Mouse (Mus musculus): Measurements from ENCODE around the gene Ttc21a. TPM values are rescaled to one million over a fixed set of nuclear protein-coding genes. Genes with fewer than 3 reads are reported as not detected.
"Not testable (repeated sequence)": the region's sequence is repeated elsewhere in the genome, so short reads cannot be mapped to it uniquely, and the experiment has no call there.

The Ttc21a gene
- polyA plus RNA-seq, 1 experiment from 2014 or later = 0.23 TPM

DNA sequence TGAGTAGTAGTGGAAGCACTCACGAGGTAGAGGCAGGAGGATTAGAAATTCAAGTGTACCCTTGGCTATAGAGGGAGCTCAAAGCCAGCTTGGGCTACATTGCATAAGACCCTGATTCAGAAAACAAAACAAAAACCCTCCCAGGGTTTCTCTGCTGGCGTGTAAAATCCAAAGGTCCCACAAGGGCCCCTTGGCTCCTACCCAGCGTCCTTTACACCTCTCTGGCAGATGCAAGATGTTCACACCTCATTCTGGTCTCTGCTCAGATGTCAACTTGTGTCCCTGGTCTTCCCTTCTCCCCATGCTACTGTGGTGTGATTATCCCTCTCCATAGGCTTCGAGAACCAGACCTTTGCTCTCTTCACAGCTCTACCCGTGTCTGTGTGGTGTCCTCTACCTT is 63.4 kb downstream of the Ttc21a start:
- no peak for ATAC-seq (ENCODE audit: insufficient number of reproducible peaks, low FRiP score)

DNA sequence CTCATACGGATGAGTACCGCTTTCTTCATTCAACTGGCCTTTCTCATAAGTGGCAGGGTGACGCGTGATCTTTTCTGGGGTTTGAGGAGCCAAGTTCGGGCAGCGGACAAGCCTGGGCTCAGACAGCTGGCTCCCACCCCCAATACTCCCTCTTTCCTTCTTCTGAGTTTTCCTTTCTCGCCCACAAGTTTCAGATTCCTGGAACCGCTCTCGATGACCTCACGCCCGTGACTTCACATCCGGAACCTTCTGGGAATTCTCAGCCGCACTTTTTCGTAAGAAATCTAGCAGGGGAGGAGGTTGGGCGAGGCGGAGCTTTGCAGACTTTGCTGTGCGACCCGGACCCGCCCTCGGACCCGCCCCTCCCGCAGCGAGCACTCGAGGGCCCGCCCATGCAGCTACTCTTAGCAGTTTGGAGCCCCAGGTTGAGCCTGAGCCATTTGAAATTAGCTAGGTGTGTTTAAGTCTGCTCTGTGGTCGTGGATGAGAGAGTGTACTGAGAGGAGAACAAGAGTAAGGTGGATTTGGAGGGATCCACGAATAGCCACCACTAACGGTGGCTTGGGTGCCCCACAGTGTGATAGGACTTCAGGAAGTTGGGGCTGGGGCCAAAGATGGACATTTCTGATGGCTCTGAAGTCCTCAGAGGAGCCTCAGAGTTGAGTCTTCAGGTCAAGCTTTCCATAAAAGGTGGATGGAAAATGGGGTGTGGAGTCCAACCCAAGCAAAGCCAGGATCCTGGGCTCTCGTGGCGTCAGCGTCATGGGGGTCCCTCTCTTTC is 64.7 kb downstream of the Ttc21a start:
- peak overlapping the region; percentile 81 for H3K27ac ChIP-seq (ENCODE audit: poor library complexity, severe bottlenecking)
- peak overlapping the region; percentile 50 for H3K4me3 ChIP-seq
- H3K4me1 ChIP-seq (replicated peaks) = 0 out of 2 replicates have a peak, but pooled peaks cover 8% of the 10 kb centered on the region
- ATAC-seq (ENCODE audit: insufficient number of reproducible peaks, low FRiP score) = peak; percentile 96
- H3K9ac ChIP-seq = peak overlapping the region; percentile 70
- H3K4me2 ChIP-seq = peak overlapping the region; percentile 71
- WGBS = 9% methylated on average over 31 of the region's 31 CpGs
- no peaks in the 10 kb centered on the region for H3K36me3 ChIP-seq
- H3K9me3 ChIP-seq (replicated peaks) = no peaks in the 10 kb centered on the region
- H3K27me3 ChIP-seq (replicated peaks) = no peaks in the 10 kb centered on the region

More for the DNA sequence above, 63.4 kb downstream of the Ttc21a start:
- no peak overlapping the region for H3K4me2 ChIP-seq
- H3K27ac ChIP-seq (ENCODE audit: poor library complexity, severe bottlenecking) = no peak overlapping the region
- H3K4me1 ChIP-seq (replicated peaks) = 0 out of 2 replicates have a peak, but pooled peaks cover 8% of the 10 kb centered on the region
- H3K36me3 ChIP-seq = no peaks in the 10 kb centered on the region
- no peak overlapping the region for H3K4me3 ChIP-seq
- no peak overlapping the region for H3K9ac ChIP-seq
- H3K9me3 ChIP-seq (replicated peaks) = no peaks in the 10 kb centered on the region
- 67% methylated on average over 5 of the region's 5 CpGs for WGBS
- no peaks in the 10 kb centered on the region for H3K27me3 ChIP-seq (replicated peaks)

DNA sequence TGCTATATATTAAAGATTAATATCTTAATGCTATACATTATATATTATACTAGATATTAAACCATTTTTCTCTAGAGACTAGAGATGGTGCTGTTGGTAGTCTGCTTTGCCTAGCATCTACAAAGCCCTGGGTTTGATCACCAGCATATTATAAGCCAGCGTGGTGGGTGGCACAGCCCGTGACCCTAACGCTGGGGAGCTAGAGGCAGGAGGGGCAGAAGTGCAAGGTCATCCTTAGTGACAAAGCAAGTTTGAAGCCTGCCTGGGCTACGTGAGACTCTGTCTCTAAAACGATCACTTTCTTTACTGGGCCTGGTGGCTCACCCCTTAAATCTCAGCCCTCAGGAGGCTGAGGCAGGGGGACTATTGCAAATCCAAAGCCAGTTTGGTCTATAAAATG is 65.5 kb downstream of the Ttc21a start:
- Histone ChIP-seq H3K27me3 (replicated peaks) (no peaks in the 10 kb centered on the region), H3K27ac (ENCODE audit: poor library complexity, severe bottlenecking) (no peak overlapping the region), H3K36me3 (no peaks in the 10 kb centered on the region), H3K4me3 (no peak overlapping the region), H3K9ac (no peak overlapping the region), H3K9me3 (replicated peaks) (peaks cover 4% of the 10 kb centered on the region; the same call in 1 of the 2 replicates), H3K4me2 (no peak overlapping the region), H3K4me1 (replicated peaks) (0 out of 2 replicates have a peak, but pooled peaks cover 8% of the 10 kb centered on the region)
- peak; percentile 81 for ATAC-seq (ENCODE audit: insufficient number of reproducible peaks, low FRiP score)
- 76% methylated on average over 5 of the region's 5 CpGs for WGBS

DNA sequence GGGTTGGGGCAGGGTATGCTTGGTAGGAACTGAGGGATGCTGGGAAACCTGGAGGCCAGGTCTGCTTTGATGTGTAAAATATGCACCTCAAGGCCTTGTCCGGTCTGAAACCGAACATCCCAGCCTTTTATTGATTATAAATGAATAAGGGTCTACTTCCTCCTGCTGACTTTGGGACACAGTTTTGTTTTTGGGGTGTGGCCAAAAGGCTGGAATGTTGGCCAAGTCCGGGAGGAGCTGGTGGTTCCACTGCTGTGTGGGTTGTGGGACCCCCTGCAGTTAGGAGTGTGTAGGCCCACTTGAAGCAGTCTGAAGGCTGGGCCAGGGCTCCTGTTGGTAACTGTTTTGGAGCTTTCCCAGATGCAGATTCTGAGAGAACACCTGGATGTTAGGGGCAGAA is 68.5 kb downstream of the Ttc21a start:
- peaks cover 7% of the 10 kb centered on the region; the same call in 1 of the 2 replicates for H3K9me3 ChIP-seq (replicated peaks)
- ATAC-seq (ENCODE audit: insufficient number of reproducible peaks, low FRiP score) = no peak
- H3K4me1 ChIP-seq (replicated peaks) = peaks cover 14% of the 10 kb centered on the region

DNA sequence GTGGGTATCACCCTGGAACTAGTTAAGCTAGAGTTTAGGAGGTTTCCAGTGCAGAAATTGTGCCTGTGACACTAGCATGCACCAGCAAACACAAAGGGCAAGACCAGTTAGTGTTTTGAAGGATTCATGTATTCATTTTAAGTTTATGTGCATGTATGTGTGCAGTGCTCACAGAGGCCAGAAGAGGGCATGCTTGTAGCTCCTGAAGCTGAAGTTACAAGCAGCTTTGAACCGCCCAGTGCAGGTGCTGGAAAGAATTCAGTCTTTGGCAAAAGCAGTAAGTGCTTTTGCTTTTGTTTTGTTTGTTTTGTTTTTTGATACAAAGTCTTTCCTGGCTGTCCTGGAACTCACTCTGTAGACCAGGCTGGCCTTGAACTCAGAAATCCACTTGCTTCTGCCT is 70.4 kb downstream of the Ttc21a start:
- no peaks in the 10 kb centered on the region for H3K27me3 ChIP-seq (replicated peaks)
- H3K27ac ChIP-seq (ENCODE audit: poor library complexity, severe bottlenecking) = no peak overlapping the region
- no peak overlapping the region for H3K9ac ChIP-seq
- H3K4me2 ChIP-seq = no peak overlapping the region
- no peak overlapping the region for H3K4me3 ChIP-seq
- peaks cover 7% of the 10 kb centered on the region; the same call in 1 of the 2 replicates for H3K9me3 ChIP-seq (replicated peaks)
- WGBS = 90% methylated on average over 1 of the region's 1 CpGs
- peaks cover 7% of the 10 kb centered on the region for H3K36me3 ChIP-seq
- peaks cover 15% of the 10 kb centered on the region for H3K4me1 ChIP-seq (replicated peaks)
- no peak for ATAC-seq (ENCODE audit: insufficient number of reproducible peaks, low FRiP score)

More for the DNA sequence above, 68.5 kb downstream of the Ttc21a start:
- Histone ChIP-seq H3K36me3 (no peaks in the 10 kb centered on the region), H3K4me2 (no peak overlapping the region), H3K27me3 (replicated peaks) (no peaks in the 10 kb centered on the region), H3K9ac (no peak overlapping the region), H3K27ac (ENCODE audit: poor library complexity, severe bottlenecking) (no peak overlapping the region), H3K4me3 (no peak overlapping the region)
- 75% methylated on average over 3 of the region's 3 CpGs for WGBS

DNA sequence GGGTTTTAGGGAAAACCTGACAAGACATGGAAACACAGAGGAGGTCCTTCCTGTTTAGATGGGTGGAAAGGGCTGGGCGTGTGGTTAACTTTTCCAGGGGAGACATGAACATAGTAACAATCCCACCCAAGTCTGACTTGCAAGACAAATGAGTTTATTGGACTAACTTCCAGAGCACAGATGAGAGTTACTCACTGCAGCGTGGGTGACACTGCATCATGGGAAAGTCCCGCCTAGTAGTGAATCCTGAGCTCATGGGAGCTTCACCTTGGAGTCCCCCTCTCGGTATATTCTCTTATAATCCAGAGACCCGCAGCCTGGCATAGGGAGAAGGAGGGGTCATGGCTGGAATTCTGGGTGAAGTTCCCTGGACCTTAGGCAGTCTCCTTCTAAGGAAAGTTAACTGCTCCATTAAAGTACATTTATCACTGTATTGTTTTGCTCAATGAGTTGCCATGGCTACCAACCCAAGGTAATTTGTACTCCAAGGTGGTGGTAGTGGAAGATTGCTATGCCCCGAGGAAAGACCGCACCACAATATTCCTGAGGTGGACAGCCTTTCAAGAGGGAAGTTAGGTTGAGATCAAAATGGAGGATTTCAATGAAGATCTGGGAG is 71.9 kb downstream of the Ttc21a start:
- Histone ChIP-seq H3K27me3 (replicated peaks) (no peaks in the 10 kb centered on the region), H3K4me1 (replicated peaks) (peaks cover 30% of the 10 kb centered on the region), H3K4me2 (no peak overlapping the region), H3K27ac (ENCODE audit: poor library complexity, severe bottlenecking) (no peak overlapping the region), H3K9me3 (replicated peaks) (peaks cover 7% of the 10 kb centered on the region; the same call in 1 of the 2 replicates), H3K9ac (no peak overlapping the region), H3K4me3 (no peak overlapping the region), H3K36me3 (peaks cover 22% of the 10 kb centered on the region)
- no peak for ATAC-seq (ENCODE audit: insufficient number of reproducible peaks, low FRiP score)
- 74% methylated on average over 7 of the region's 7 CpGs for WGBS

DNA sequence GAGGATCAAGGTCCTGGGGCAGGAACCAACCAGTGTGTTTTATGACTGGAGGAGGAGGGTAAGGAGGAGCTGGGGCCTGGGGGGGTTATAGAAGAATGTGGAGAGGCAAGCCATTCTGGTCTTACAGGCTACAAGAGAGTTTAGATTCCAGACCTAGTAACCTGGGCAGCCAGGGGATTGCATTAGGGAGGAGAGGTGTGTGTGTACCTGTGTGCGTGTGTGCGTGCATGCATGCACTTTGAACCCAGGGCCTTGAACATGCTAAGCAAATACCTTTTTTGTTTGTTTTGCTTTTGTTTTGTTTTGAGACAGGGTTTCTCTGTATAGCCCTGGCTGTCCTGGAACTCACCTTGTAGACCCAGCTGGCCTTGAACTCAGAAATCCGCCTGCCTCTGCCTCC is 72.5 kb downstream of the Ttc21a start:
- Histone ChIP-seq H3K4me3 (no peak overlapping the region), H3K9ac (no peak overlapping the region), H3K27me3 (replicated peaks) (no peaks in the 10 kb centered on the region), H3K36me3 (peaks cover 27% of the 10 kb centered on the region), H3K4me2 (no peak overlapping the region), H3K27ac (ENCODE audit: poor library complexity, severe bottlenecking) (no peak overlapping the region), H3K9me3 (replicated peaks) (peaks cover 7% of the 10 kb centered on the region; the same call in 1 of the 2 replicates), H3K4me1 (replicated peaks) (peaks cover 35% of the 10 kb centered on the region)
- 86% methylated on average over 3 of the region's 3 CpGs for WGBS
- ATAC-seq (ENCODE audit: insufficient number of reproducible peaks, low FRiP score) = no peak

DNA sequence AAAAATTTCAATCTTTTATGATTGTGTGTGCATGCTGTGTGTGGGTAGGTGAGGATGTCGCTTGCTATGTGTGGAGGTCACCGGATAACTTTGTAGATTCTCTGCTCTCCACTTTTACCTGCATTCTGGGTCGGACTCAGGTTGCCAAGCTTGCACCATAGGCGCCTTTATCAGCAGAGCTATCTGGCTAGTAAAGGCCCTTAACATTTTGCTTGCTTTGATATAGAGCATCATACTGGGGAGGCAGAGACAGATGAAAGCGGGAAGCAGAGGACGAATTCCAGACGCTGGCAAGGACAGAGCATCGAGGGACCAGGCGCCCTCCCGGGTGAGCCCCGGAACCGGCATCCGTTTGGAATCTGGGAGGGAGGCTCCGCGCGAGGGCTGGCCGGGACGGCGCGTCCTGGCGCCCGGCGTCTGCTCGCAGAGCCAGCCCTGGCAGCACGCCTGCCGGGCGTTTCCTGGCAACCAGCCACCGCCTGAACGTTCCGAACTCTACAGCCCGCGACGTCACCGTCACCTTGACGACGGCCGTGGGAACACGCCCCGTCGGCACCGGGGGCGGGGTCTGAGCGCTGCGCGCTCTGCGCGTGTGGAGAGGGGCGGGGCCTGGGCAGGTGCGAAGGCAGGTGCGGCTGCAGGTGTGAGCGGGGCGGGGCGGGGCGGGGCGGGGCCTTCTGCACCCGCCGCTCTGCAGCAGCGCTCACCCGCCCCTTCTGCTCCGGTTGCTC is 73.5 kb downstream of the Ttc21a start:
- H3K36me3 ChIP-seq = peaks cover 38% of the 10 kb centered on the region
- peak overlapping the region; percentile 88 for H3K27ac ChIP-seq (ENCODE audit: poor library complexity, severe bottlenecking)
- peak; percentile 96 for ATAC-seq (ENCODE audit: insufficient number of reproducible peaks, low FRiP score)
- no peaks in the 10 kb centered on the region for H3K27me3 ChIP-seq (replicated peaks)
- H3K4me2 ChIP-seq = peak overlapping the region; percentile 93
- peaks cover 46% of the 10 kb centered on the region for H3K4me1 ChIP-seq (replicated peaks)
- no peak overlapping the region for H3K9ac ChIP-seq
- H3K9me3 ChIP-seq (replicated peaks) = peaks cover 7% of the 10 kb centered on the region; the same call in 1 of the 2 replicates
- WGBS = 2% methylated on average over 56 of the region's 60 CpGs
- peak overlapping the region; percentile 49 for H3K4me3 ChIP-seq

DNA sequence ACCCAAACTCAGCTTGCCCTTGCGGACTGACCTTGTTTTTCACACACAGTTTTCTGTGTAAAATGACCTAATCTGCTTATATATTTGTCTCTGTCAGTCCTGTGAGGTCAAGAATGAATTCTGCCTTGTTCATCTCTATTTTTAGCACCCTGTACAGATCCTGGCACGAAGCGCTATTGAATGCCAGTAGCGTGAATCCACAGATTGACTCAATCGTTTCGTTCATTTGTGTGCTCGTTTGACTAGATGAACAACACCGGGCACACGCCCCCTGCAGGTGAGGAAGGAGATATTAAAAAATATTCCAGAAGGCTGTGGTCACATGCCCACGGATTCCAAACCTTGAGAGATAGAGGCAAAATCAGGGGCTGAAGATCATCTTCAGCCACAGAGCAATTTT is 74.1 kb downstream of the Ttc21a start:
- peak; percentile 68 for ATAC-seq (ENCODE audit: insufficient number of reproducible peaks, low FRiP score)
- Histone ChIP-seq H3K27me3 (replicated peaks) (no peaks in the 10 kb centered on the region), H3K36me3 (peaks cover 44% of the 10 kb centered on the region), H3K27ac (ENCODE audit: poor library complexity, severe bottlenecking) (peak overlapping the region; percentile 88), H3K4me1 (replicated peaks) (peaks cover 52% of the 10 kb centered on the region), H3K9ac (no peak overlapping the region), H3K9me3 (replicated peaks) (peaks cover 7% of the 10 kb centered on the region; the same call in 1 of the 2 replicates), H3K4me3 (peak overlapping the region; percentile 49), H3K4me2 (peak overlapping the region; percentile 93)
- WGBS = under 1% methylated on average over 10 of the region's 10 CpGs

DNA sequence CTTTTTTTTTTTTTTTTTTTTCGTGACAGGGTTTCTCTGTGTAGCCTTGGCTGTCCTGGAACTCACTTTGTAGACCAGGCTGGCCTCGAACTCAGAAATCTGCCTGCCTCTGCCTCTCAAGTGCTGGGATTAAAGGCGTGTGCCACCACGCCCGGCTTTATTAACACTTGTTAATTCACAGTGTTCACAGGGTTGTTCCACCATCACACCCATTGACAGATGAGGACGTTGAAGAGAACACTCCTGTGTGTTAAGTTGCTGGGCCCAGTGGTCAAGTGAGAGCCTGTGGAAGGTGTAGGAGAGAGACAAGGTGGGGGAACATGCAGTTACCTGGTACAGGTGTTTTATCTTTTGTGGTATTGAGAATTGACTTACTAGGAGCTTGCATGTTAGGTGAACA is 74.8 kb downstream of the Ttc21a start:
- not testable (repeated sequence) for H3K27ac ChIP-seq (ENCODE audit: poor library complexity, severe bottlenecking)

DNA sequence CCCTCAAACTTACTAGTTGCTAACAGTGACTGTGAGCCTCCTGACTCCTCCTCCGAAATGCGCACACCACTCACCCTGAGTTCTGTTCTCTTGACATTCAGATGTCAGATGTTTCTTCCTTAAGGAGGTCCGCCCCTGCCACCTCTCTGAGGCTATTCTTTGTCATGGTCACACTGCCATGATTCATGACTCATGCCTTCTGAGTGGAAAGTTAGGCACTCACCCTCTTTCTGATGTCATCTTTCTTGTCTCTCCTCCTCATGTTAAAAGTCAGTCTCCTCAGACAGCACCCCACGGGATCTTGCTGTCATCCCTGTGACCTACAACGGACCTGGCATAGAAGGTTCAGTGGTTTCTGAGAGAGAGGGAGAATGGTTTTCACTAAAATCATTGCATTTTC is 75.4 kb downstream of the Ttc21a start:
- peaks cover 62% of the 10 kb centered on the region for H3K4me1 ChIP-seq (replicated peaks)
- 74% methylated on average over 5 of the region's 5 CpGs for WGBS
- 0 out of 2 replicates have a peak overlapping the region, but pooled peaks have one; percentile 29 for H3K27ac ChIP-seq (ENCODE audit: poor library complexity, severe bottlenecking)
- ATAC-seq (ENCODE audit: insufficient number of reproducible peaks, low FRiP score) = no peak
- no peak overlapping the region for H3K4me2 ChIP-seq
- no peak overlapping the region for H3K9ac ChIP-seq
- no peaks in the 10 kb centered on the region for H3K27me3 ChIP-seq (replicated peaks)
- peaks cover 4% of the 10 kb centered on the region; the same call in 1 of the 2 replicates for H3K9me3 ChIP-seq (replicated peaks)
- H3K4me3 ChIP-seq = no peak overlapping the region
- H3K36me3 ChIP-seq = peaks cover 56% of the 10 kb centered on the region

More for the DNA sequence above, 74.8 kb downstream of the Ttc21a start:
- not testable (repeated sequence) for H3K4me3 ChIP-seq; H3K4me2 ChIP-seq; ATAC-seq (ENCODE audit: insufficient number of reproducible peaks, low FRiP score); H3K9me3 ChIP-seq (replicated peaks); H3K27me3 ChIP-seq (replicated peaks); H3K9ac ChIP-seq
- peaks cover 58% of the 10 kb centered on the region for H3K4me1 ChIP-seq (replicated peaks)
- peaks cover 50% of the 10 kb centered on the region for H3K36me3 ChIP-seq
- 83% methylated on average over 6 of the region's 6 CpGs for WGBS
